Mouse (Mus musculus): ENCODE data around the gene Siglec1. TPM values are rescaled to one million over a fixed set of nuclear protein-coding genes. Genes with fewer than 3 reads are reported as not detected.

Gene Siglec1
- polyA plus RNA-seq, 1 experiment from 2014 or later, result 0.22 TPM

- Histone ChIP-seq H3K27ac (replicated peaks) (no peak overlapping the region), H3K4me2 (no peak overlapping the region), H3K4me3 (no peak overlapping the region), H3K27me3 (no peaks in the 10 kb centered on the region), H3K9me3 (no peaks in the 10 kb centered on the region), H3K9ac (no peak overlapping the region), H3K36me3 (peaks cover 47% of the 10 kb centered on the region), H3K4me1 (replicated peaks) (no peaks in the 10 kb centered on the region)
- 85% methylated on average over 3 of the region's 3 CpGs for WGBS
- ATAC-seq (ENCODE audit: low FRiP score, low read depth), result no peak
Observed at GRCm38 (mm10) chr2:131026941-131027340, 59.6 kb downstream of the Siglec1 start.

- ATAC-seq (ENCODE audit: low FRiP score, low read depth), result no peak
- Histone ChIP-seq H3K9ac (no peak overlapping the region), H3K36me3 (peaks cover 63% of the 10 kb centered on the region), H3K4me1 (replicated peaks) (no peaks in the 10 kb centered on the region), H3K27ac (replicated peaks) (no peak overlapping the region), H3K27me3 (no peaks in the 10 kb centered on the region), H3K4me3 (no peak overlapping the region), H3K9me3 (no peaks in the 10 kb centered on the region), H3K4me2 (no peak overlapping the region)
- WGBS, result 93% methylated on average over 2 of the region's 2 CpGs
Observed at GRCm38 (mm10) chr2:131025230-131025629, 61.3 kb downstream of the Siglec1 start.

Small RNAs within 50 kb of the gene (microRNA-seq; reads per million reads assigned to microRNA genes)
- gene Mir6973b, result not detected

Other genes with a start within 250 kb of the Siglec1 start
- gene 4930402H24Rik, start 180.4 kb downstream of the Siglec1 start, polyA plus RNA-seq (2015; fragmentation: Nextera tagmentation; extraction: Ambion mirVana), result 86.1 and 90.7 TPM in 2 replicates
- gene Atrn, start 180.3 kb downstream of the Siglec1 start, polyA plus RNA-seq (2015; fragmentation: Nextera tagmentation; extraction: Ambion mirVana), result 14.8 and 15.0 TPM in 2 replicates
- 45.0 and 52.9 TPM in 2 replicates for gene Gfra4, start 43.7 kb downstream of the Siglec1 start, polyA plus RNA-seq (2015; fragmentation: Nextera tagmentation; extraction: Ambion mirVana)
- gene Adam33, start 23.0 kb downstream of the Siglec1 start, polyA plus RNA-seq (2015; fragmentation: Nextera tagmentation; extraction: Ambion mirVana), result 1.0 and 2.3 TPM in 2 replicates
- gene Hspa12b, start 40.5 kb upstream of the Siglec1 start, polyA plus RNA-seq (2015; fragmentation: Nextera tagmentation; extraction: Ambion mirVana), result 4.7 and 4.8 TPM in 2 replicates
- gene Gm11037, start 46.7 kb upstream of the Siglec1 start, polyA plus RNA-seq (2015; fragmentation: Nextera tagmentation; extraction: Ambion mirVana), result not detected in 2 replicates
- 86.4 and 90.9 TPM in 2 replicates for gene 1700037H04Rik, start 73.3 kb upstream of the Siglec1 start, polyA plus RNA-seq (2015; fragmentation: Nextera tagmentation; extraction: Ambion mirVana)
- gene Cenpb, start 93.3 kb upstream of the Siglec1 start, polyA plus RNA-seq (2015; fragmentation: Nextera tagmentation; extraction: Ambion mirVana), result 15.2 and 15.5 TPM in 2 replicates
- gene Cdc25b, start 100.2 kb upstream of the Siglec1 start, polyA plus RNA-seq (2015; fragmentation: Nextera tagmentation; extraction: Ambion mirVana), result 29.2 and 30.8 TPM in 2 replicates
- gene Spef1, start 100.5 kb upstream of the Siglec1 start, polyA plus RNA-seq (2015; fragmentation: Nextera tagmentation; extraction: Ambion mirVana), result 10.3 and 10.9 TPM in 2 replicates
- gene Ap5s1, start 120.3 kb upstream of the Siglec1 start, polyA plus RNA-seq (2015; fragmentation: Nextera tagmentation; extraction: Ambion mirVana), result 33.5 and 33.9 TPM in 2 replicates
- gene Mavs, start 147.3 kb upstream of the Siglec1 start, polyA plus RNA-seq (2015; fragmentation: Nextera tagmentation; extraction: Ambion mirVana), result 7.9 and 8.0 TPM in 2 replicates
- gene Pank2, start 175.7 kb upstream of the Siglec1 start, polyA plus RNA-seq (2015; fragmentation: Nextera tagmentation; extraction: Ambion mirVana), result 25.2 and 26.1 TPM in 2 replicates

All from hindbrain, embryonic 15.5 days (tissue).